Mouse (Mus musculus): ENCODE results near the gene Mob4.

Mob4 gene

DNA sequence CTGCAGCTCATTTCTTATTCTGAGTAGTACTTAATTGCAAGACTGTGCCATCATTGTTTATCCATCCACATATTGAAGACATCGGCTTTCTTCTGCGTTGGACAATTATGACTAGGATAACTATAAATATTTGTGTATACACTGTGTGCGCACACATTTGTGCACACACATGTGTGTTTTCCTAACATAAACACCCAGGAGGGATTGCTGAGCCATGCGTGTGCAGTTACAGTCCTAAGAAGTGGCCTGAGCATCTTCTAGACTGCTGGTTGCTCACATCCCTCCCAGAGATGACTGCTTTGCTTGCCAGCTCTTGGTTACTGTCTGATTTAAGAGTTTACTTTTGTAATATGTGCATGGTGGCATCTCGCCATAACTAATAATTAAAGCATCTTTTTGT lies 51.4 kb downstream of the Mob4 start:
- no peak for DNase-seq (ENCODE audit: low spot score)

DNA sequence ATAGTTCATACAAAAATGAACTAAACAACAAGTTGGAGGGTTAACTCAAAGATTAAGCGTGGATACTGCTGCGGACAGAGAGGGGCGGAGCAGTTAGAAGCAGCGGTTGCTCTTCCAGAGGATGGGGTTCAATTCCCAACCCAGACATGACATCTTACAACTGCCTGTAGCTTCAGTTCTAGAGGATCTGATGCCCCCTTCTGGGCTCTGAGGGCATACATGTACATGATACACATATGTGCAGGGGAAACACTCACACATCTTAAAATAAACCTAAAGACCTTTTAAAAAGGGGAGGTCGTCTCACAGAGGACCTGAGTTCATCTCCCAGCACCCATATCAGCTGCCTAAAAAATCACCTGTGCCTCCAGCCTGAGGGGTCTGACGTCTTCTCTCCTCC lies 54.7 kb downstream of the Mob4 start:
- no peak for DNase-seq (ENCODE audit: low spot score)

DNA sequence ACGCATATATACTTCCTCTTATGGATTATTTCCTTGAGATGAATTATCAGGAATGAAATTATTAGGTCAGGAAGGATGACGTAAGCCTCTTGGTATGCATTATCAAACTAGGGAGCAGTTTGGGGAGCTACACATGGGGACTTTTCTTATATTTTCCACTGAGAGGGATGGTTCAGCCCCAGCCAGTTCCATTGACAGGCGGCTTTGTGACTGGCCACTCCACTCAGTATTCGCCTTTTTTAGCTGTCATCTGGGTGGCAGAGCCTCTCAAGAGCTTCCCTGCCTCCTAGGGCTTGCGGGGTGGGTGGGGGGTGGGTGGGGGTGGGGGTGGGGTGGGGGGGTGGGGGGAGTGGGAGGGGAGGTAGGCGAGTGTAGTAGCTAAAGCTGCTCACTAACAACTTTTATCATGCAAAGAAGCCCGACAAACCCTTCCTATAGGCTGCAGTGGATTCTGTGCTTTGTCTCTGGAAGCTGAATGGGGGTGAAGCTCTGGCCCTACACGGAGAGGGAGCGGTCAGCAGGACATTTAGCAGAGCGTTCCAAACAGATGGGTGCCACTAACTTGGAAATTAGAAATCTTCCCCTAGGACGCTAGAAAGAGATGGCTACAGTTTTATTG lies 55.7 kb downstream of the Mob4 start:
- no peak for DNase-seq (ENCODE audit: low spot score)

GRCm38 (mm10) chr1:55192015-55192414 lies 61.0 kb downstream of the Mob4 start:
- no peak for DNase-seq (ENCODE audit: low spot score)

- DNase-seq (ENCODE audit: low spot score) = no peak
Observed at GRCm38 (mm10) chr1:55192824-55193223, 61.8 kb downstream of the Mob4 start.

GRCm38 (mm10) chr1:55193316-55193715 lies 62.3 kb downstream of the Mob4 start:
- no peak for DNase-seq (ENCODE audit: low spot score)

GRCm38 (mm10) chr1:55194064-55194915 lies 63.3 kb downstream of the Mob4 start:
- DNase-seq (ENCODE audit: low spot score) = no peak

- DNase-seq (ENCODE audit: low spot score) = no peak
Observed at GRCm38 (mm10) chr1:55195021-55195420, 64.0 kb downstream of the Mob4 start.

GRCm38 (mm10) chr1:55196327-55197003 lies 65.4 kb downstream of the Mob4 start:
- no peak for DNase-seq (ENCODE audit: low spot score)

GRCm38 (mm10) chr1:55198719-55199118 lies 67.7 kb downstream of the Mob4 start:
- no peak for DNase-seq (ENCODE audit: low spot score)

DNA sequence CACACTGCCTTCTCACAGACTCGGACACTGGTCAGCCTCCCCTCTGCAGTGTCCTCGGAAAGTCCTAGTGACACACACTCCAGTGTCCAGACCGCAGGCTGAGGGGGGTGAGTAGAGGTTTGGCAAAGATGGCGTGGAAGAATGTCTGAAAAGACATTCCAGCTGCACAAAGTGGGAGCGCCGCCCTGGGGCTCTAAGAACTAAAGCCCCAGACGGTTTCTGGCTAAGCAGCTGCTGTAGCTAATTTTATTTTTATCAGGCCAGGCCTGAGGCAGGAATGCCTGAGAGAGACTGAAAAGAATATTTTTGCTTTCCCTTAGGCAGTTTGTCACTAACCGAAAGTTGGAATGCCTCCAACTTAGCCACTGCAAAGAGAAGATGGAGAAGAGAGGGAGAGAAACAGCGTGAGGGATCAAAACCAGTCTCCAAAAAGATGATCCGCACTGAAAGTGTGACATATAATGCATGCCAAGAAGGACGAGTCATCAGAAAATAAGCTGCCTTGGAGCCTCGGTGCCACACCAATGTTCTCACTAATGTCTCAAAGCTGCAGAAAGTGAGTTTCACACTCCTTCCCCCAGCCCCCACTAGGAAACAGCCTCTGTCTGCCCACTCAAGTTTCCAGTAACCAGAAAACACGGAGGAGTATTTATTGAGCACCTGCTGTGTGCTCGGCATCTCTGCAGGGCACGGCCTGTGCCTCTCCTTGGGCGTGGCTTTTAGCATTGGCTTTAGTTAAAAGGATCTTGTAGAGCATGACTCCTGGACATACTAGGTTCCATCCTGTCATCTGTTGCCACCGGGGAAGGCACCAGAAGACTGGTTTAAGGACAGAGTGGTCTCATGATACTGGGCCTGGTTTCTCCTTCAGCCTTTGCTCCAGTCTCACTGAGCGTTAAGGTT lies 71.1 kb downstream of the Mob4 start:
- DNase-seq (ENCODE audit: low spot score) = no peak
